Mouse (Mus musculus): ENCODE measurements at regions not wholly inside any gene's neighbourhood (a gene's known extent, or its start where the extent isn't known, plus 50 kb on each side); places are given as distances from the start of the nearest gene placed in this dataset.

GRCm38 (mm10) chr9:103938070-103938469, 64.3 kb upstream of the Nphp3 start:
- TF ChIP-seq CTCF (IDR thresholded peaks at IDR 0.05), result no peak
- no peak for TF ChIP-seq EP300 (IDR thresholded peaks at IDR 0.05)

Measured in lung, postnatal 0 days (tissue).